Mouse (Mus musculus): ENCODE data around the gene Anks4b.

- TF ChIP-seq POLR2A (IDR thresholded peaks at IDR 0.05; ENCODE audit: extremely low read depth, insufficient read depth, low read length) (no peak), CTCF (IDR thresholded peaks at IDR 0.05; ENCODE audit: extremely low read depth, insufficient read depth, low read length) (no peak)
Measured at GRCm38 (mm10) chr7:120180547-120180946, 6.9 kb downstream of the Anks4b start.

Measured in cortical plate, adult 2 months (tissue).